Mouse (Mus musculus) thymus, postnatal 36 days (tissue): ENCODE measurements around the gene Ddah2.

ENCODE experiments used
- DNase-seq, 2 experiments: peaks; one replicate each; pipeline ENCODE4 v3.0.0; 2022; ENCODE audit warnings: mixed read lengths in 2 of 2

The Ddah2 gene

DNA sequence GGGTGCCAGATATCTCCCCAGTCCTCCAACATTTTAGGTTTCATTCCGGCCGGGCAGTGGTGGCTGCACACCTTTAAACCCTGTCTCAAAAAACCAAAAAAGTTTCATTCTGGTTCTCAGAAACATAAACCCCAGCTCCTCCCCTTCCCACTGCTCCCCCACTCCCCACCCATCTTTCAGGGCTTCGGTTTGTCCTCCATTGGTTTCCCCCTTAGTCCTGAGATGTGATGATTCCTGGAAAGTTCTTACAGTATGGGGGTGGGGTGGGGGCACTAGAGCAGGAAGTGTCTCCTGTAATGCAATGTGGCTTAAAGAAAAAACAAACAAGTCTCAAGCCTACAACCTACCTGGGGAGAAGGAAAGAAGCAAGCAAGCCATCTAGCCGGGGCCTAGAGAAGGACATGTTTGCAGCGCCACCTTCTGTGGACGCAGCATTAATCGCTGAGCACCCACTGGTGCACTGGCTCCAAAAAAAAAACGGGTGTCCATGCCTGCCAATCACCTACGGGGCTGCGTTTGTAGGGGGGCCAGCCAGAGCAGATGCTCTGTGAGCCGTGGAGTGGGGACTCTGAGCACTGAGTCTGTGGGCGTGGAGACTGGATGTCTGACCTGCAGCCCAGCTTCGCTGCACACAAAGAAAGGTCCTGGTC is 47.0 kb downstream of the Ddah2 start:
- DNase-seq, result peak; percentile 30 to 46

DNA sequence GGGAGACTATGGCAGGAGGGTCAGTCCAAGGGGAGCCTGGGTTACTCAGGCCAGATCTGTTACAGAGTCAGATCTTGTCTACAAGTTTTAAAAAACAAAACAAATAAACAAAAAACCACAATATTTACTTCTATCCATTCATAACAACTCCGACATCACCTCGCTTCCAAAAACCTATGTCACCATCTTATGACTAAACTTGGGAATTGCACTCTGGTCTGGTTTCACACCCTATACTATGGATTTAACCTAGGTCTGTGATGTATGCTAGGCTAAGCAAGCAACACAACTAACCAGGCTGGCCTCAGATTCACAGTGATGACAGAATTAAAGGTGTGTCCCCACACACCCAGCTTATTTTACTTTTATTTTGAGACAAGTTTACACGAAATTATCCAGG is 47.7 kb downstream of the Ddah2 start:
- no peak for DNase-seq

DNA sequence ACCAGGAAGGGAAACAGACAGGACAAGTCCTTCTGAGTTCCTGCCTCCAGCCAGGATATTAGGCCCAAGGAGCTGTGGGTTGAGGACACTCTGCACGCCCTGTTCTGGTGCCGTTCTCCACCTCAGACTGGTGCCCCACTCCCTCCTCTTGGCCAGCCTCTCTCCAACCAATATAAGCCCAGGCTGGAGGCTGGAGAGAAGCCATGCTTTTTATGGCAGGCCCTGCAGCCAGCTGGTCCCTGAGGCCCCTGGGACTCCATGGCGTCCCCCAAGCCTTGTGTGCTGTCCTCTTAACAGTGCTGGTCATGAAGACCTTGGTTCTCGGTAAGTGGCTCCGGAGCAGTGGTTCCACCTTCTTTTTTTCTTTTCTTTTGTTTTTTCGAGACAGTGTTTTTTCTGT is 49.3 kb downstream of the Ddah2 start, which contains the start of gene Ly6g5c:
TSS of gene Ly6g5c (plus strand) at position 183 of the 400 bp plus-strand sequence.
- DNase-seq, result no peak
